Mouse (Mus musculus) liver, adult 2 months (tissue): ENCODE measurements around the gene Arid5b. TPM values are rescaled to one million over a fixed set of nuclear protein-coding genes. Genes with fewer than 3 reads are reported as not detected.

Experiments used
- DNase-seq: peaks from one replicate; pipeline ENCODE4 v3.0.0-alpha.2; 2011; ENCODE audit warnings: low read depth, low spot score; ENCODE audit errors: extremely low read depth
- H3K27ac ChIP-seq: fragments of 200-500 bp; replicated peaks from 2 replicates; pipeline ENCODE4 v1.5.1; 2012; ENCODE audit warnings: low read depth, mild to moderate bottlenecking, control low read depth, inconsistent platforms, low read length; ENCODE audit not compliant: insufficient read depth
- H3K27me3 ChIP-seq: fragments of 200-500 bp; 2 replicates; pipeline ENCODE4 v1.6.1; 2012; ENCODE audit warnings: mild to moderate bottlenecking, moderate library complexity, low read length, inconsistent platforms; ENCODE audit not compliant: control insufficient read depth, insufficient read depth
- H3K36me3 ChIP-seq: fragments of 200-500 bp; 2 replicates; pipeline ENCODE4 v1.6.1; 2012; ENCODE audit warnings: low read length, inconsistent platforms; ENCODE audit not compliant: control insufficient read depth, insufficient read depth
- H3K4me1 ChIP-seq: fragments of 200-500 bp; 2 replicates; pipeline ENCODE4 v1.6.1; 2011; ENCODE audit warnings: low read length; ENCODE audit not compliant: control insufficient read depth, insufficient read depth
- H3K4me3 ChIP-seq: fragments of 200-500 bp; 2 replicates; pipeline ENCODE4 v1.5.1; 2011; ENCODE audit warnings: low read depth, mild to moderate bottlenecking, control low read depth, low read length, moderate library complexity; ENCODE audit not compliant: insufficient read depth
- H3K79me2 ChIP-seq: fragments of 200-500 bp; 2 replicates; pipeline ENCODE4 v1.6.1; 2012; ENCODE audit warnings: inconsistent platforms, mild to moderate bottlenecking, low read length, moderate library complexity; ENCODE audit not compliant: control insufficient read depth, insufficient read depth
- H3K9ac ChIP-seq: fragments of 200-500 bp; 2 replicates; pipeline ENCODE4 v1.6.1; 2012; ENCODE audit warnings: low read depth, mild to moderate bottlenecking, control low read depth, inconsistent platforms, low read length
- CTCF ChIP-seq: fragments of 200-500 bp; IDR thresholded peaks from 2 replicates; pipeline ENCODE4 v1.5.1; 2011; ENCODE audit warnings: low read depth, low read length, control low read depth
- POLR2A ChIP-seq: fragments of 200-500 bp; IDR thresholded peaks from 2 replicates; pipeline ENCODE4 v1.6.1; 2011; ENCODE audit warnings: low read length, control low read depth; ENCODE audit not compliant: insufficient read depth; ENCODE audit errors: extremely low read depth
- WGBS: fragments of 180-500 bp; shearing (Covaris S2); methylation state at CpG from one replicate; pipeline ENCODE4 v1.1.7; 2018; 5-methylcytosine and 5-hydroxymethylcytosine counted together
- polyA plus RNA-seq: library from polyadenylated mRNA; depleted of rRNA; stranded (reverse); fragments of >200 nt; gene quantifications from 2 replicates; pipeline ENCODE4 v1.2.3, GENCODE M21; 2012
- total RNA-seq: library from RNA; depleted of rRNA; stranded (reverse); fragments of >200 nt; gene quantifications from 2 replicates; pipeline ENCODE4 v1.2.3, GENCODE M21; 2014

Arid5b gene
- total and polyA plus RNA-seq, 2 experiments: 11.6 to 13.6 TPM

DNA sequence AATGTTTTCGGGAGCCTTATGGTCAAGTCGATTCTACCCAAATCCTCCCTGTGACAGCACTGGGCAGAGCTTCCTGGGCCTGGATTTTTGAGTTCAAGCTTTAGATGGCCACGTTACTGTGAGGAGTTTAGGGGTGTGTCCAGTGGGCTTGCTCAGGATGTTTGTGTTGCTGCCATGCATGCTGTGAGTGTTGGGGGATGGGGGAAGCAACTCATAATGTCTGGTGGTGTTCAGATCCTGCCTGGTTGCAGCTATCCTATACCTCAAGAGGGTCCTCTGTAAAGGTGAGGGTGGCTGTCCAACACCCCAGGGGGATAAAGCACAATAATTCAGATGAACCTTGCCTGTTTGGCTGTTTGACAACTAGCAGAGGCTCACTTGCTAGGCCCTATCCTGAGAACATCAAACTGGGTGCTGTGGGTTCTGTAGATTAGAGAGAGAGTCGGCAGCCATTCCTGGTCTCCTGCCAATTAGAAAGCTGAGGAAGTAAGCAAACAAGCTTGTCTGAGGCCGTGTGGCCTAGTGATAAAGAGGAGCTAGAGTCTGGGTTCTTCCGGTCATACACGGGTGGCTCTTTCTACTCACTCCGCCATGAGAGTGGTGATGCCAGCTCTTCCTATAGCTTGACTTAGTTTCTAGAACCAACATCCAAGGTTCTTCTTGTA lies 229.8 kb downstream of the Arid5b start:
- H3K36me3 ChIP-seq: no peaks in the 10 kb centered on the region
- no peak for DNase-seq
- H3K4me3 ChIP-seq: no peak overlapping the region
- TF ChIP-seq CTCF: no peak
- no peak for TF ChIP-seq POLR2A
- H3K9ac ChIP-seq: no peak overlapping the region
- 72% methylated on average over 8 of the region's 8 CpGs for WGBS
- no peaks in the 10 kb centered on the region for H3K27me3 ChIP-seq
- no peak overlapping the region for H3K27ac ChIP-seq
- H3K4me1 ChIP-seq: no peaks in the 10 kb centered on the region
- no peaks in the 10 kb centered on the region for H3K79me2 ChIP-seq

GRCm38 (mm10) chr10:68044864-68045263 lies 233.7 kb downstream of the Arid5b start:
- no peak for DNase-seq
- H3K27me3 ChIP-seq: no peaks in the 10 kb centered on the region
- H3K36me3 ChIP-seq: no peaks in the 10 kb centered on the region
- H3K27ac ChIP-seq: no peak overlapping the region
- no peak overlapping the region for H3K4me3 ChIP-seq
- 96% methylated on average over 8 of the region's 8 CpGs for WGBS
- no peaks in the 10 kb centered on the region for H3K4me1 ChIP-seq
- TF ChIP-seq CTCF (no peak), POLR2A (no peak)
- H3K9ac ChIP-seq: no peak overlapping the region
- H3K79me2 ChIP-seq: no peaks in the 10 kb centered on the region

DNA sequence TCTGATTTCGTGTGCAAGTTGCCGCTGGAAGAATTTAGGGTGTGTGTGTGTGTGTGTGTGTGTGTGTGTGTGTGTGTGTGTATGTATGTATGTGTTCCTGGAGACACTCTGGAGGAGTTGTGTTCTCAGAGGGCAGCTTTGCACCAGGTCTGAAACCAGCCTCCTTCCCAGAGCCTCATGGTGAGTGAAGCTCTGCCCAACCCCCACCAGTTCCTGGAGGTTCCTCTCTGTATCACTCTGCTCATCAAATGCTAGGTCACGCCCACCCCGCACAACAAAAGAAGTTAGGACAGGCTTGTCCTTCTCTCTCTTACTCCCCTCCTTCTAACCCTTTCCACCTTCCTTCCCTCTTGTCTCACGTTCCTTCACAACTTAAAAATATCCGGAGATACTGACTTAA lies 234.6 kb downstream of the Arid5b start:
- Histone ChIP-seq H3K79me2 (no peaks in the 10 kb centered on the region), H3K36me3 (no peaks in the 10 kb centered on the region), H3K27ac (no peak overlapping the region), H3K9ac (no peak overlapping the region), H3K4me3 (no peak overlapping the region), H3K4me1 (no peaks in the 10 kb centered on the region), H3K27me3 (no peaks in the 10 kb centered on the region)
- DNase-seq: no peak
- TF ChIP-seq POLR2A (no peak), CTCF (no peak)
- WGBS: 80% methylated on average over 6 of the region's 6 CpGs
